Mouse (Mus musculus): ENCODE results near the gene Add1. TPM values are rescaled to one million over a fixed set of nuclear protein-coding genes. Genes with fewer than 3 reads are reported as not detected.

The Add1 gene
- 310 TPM for total RNA-seq (2023)

DNA sequence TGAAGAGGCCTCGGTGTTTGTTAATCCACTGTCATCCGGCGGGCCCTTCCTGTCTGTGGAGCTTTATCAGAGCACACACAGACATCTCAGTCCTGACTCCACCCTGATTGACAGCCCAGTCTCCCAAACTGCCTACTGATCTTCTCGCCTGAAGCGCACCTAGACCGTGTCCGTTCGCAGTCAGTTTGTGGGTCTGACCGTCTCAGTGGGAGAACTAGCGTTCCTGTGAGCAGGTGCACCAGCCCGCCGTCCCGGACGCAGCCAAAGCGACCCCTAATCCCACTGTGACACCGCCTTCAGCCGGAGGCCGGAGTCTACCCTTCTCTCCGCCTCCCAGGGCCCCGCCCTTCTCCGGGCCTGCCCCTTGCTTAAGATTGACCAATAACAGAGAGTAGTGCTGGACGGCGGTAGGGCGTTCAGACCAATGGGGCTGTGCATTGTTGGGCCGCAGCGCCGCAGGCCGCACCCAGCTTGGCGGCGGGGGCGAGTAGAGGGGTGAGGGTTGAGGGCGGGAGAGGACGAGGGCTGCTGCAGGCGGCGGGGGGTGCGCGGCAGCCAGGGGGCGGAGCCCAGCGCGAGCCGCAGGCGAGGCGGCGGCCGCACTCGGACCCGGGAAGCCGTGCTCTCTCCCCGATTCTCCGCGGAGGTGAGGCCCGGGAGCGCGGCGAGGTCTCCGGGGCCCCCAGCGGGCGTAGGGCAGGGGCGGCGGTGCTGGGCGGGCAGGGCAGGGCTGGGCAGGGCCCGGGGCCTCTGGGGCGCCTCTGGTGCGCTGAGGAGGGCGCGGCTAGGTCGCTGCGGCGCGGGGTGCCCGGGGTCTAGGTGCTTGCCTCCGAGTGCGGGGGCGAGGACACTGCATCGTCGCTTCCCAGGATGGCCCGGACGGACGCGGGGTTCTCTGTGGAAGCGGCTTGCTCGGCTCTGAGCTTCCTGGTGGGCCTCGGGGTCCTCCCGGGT lies at the start of gene Add1:
Gene Add1 (plus strand): TSS at position 397 of the 954 bp plus-strand sequence.

DNA sequence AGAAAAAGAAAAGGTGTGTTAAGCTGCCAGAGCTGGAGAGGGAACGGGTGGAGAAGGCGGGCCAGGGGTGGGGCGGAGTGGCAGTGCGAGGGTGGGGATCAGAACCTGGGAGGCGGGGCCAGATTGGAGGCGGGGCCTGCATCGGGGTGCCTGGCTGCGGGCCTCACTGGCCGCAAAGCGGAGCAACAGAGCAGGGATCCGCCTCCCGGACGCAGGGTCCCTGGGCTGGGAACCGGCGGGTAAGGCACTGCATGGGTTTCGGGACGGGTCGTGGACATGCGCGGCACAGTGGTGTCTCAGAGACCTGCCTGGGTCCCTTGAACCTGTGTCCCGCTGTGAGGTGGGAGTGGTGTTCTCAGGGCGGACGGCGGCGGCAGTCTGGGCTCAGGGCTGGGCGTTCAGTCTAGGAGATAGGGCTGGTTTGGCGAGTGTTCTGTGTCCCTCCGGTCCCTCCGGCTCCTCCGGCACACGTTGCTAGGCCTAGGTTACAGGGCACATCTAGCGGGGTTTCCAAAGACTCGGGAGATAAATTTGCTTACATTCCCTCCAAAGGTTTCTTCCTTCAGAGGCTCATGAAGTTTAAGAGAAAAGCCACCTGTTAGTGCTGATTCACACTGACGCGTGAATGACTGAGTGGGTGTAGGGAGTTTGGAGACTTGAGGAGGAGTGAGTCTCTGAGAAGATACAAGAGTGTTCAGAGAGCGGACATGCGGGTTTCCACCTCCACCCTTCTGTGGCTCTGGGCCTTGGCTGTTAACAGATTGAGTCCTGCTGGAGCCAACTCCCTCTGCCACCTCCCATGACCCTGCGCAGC lies 47.6 kb upstream of the Add1 start, which contains the start of gene Sh3bp2:
Gene Sh3bp2 (plus strand): TSS at position 176 of the 814 bp plus-strand sequence.

DNA sequence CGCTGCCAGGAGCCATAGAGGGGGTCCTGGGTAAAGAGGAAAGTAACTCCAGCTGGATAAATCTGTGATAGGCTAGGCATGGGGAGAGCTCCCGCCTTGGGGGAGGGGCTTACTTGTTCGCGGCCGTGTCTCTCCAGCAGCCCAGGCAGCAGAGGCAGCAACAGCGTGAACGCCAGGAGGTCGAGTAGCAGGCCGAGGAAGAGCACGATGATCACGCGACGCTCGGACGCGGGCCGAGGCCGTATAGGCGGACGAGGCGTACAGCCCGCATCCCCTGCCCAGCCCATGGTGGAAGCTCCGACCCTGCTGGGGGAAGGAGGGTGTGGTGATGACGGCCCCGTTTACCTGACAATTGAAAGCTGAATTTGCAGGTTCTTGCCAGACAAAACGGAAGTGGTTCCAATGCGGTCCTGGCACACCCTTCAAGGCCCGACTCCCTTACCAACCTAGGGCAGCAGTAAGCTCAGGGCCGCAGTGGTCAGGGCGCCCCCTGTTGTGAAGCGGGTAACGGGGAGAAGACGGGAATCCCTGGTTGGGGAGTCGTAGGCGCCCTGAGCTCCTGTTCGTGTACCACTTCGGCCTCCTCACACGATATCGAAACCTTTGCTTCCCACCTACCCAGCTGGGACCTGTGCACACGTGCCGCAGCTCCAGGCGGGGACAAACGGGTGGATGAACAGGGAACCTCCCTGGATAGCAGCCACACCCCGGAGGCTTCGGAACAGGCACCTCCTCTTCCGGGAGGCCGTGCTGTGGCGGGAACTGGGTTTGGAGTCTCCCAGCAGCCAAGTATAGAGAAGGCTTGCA lies 63.2 kb downstream of the Add1 start, which contains the start of gene Mfsd10:
Gene Mfsd10 (minus strand): TSS at position 732 of the 807 bp plus-strand sequence.

DNA sequence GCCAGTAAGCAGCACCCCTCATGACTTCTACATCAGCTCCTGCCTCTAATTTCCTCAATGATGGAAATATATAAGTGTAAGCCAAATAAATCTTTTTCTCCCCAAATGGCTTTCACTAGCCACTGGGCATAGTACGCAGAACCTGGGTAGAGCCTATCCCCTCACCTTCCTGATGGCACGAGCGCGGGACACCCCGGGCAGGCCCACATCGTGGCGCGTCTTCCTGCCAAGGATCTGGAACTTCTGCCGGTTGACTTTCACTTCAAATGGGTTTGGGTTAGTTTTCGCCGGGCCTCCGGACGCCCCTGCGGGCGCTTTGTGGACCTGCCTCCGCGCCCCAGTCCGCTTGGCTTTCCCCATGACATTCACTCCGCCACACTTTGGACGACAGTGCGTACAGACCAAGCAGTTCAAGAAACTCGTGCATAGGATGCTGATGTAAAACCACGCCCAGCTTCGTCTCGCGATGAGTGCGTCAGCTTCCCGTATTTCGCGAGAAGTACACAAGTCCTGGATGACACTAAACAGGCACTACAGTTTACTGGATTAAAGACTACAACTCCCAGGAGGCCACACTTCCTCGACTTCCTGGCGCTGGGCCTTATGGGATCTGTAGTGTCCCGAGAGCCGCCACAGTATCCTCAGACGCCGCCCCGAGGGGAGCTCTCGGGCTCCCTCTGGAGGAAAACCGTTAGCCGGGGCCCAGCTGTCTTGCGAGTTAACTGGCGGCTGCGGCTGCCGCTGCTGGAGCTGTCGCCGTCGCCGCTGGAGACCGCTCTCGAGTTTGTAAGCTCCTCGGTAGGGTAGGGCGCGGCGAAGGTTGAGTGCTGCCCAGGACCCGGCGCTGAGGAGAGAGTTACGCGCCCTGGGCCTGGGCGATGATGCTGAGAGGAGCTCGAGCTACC lies 86.5 kb downstream of the Add1 start, which contains the start of the genes Nop14 and Grk4:
Gene Nop14 (minus strand): TSS at position 463 of the 905 bp plus-strand sequence.
Gene Grk4 (plus strand): TSS at position 694 of the 905 bp plus-strand sequence.

Other genes starting within 250 kb of the Add1 start
- 212 TPM for gene Rnf4, start 237.4 kb upstream of the Add1 start, total RNA-seq (2023)
- 82.1 TPM for gene Fam193a, start 203.7 kb upstream of the Add1 start, total RNA-seq (2023)
- gene Tnip2, start 59.7 kb upstream of the Add1 start, total RNA-seq (2023): 14.9 TPM
- 10.8 TPM for gene Sh3bp2, start 47.8 kb upstream of the Add1 start, total RNA-seq (2023)
- 24.6 TPM for gene Mfsd10, start 63.5 kb downstream of the Add1 start, total RNA-seq (2023)
- gene Nop14, start 86.5 kb downstream of the Add1 start, total RNA-seq (2023): 37.5 TPM
- 7.0 TPM for gene Grk4, start 86.7 kb downstream of the Add1 start, total RNA-seq (2023)
- 58.6 TPM for gene Htt, start 188.1 kb downstream of the Add1 start, total RNA-seq (2023)